Mouse (Mus musculus) hindbrain, embryonic 13.5 days (tissue): ENCODE data around the gene Tmco1. TPM values are rescaled to one million over a fixed set of nuclear protein-coding genes. Genes with fewer than 3 reads are reported as not detected.
A peak's percentile ranks its signal among the peaks of the same experiment; 100 is the strongest.
"Not testable (repeated sequence)": the region's sequence is repeated elsewhere in the genome, so short reads cannot be mapped to it uniquely, and the experiment has no call there.

Source experiments
- ATAC-seq: fragments of 200-750 bp; cut with Nextera tagmentation; 2 replicates; pipeline ENCODE4 v1.8.0; 2017; ENCODE audit warnings: moderate TSS enrichment; ENCODE audit not compliant: low FRiP score
- H3K27ac ChIP-seq: fragments of 300-500 bp; sonication (generic); 2 replicates; pipeline ENCODE4 v1.5.1; 2015; ENCODE audit warnings: inconsistent platforms, mild to moderate bottlenecking, moderate library complexity
- H3K27me3 ChIP-seq: fragments of 300-500 bp; sonication (generic); 2 replicates; pipeline ENCODE4 v1.6.1; 2015; ENCODE audit warnings: mild to moderate bottlenecking, inconsistent platforms
- H3K36me3 ChIP-seq: fragments of 300-500 bp; sonication (generic); 2 replicates; pipeline ENCODE4 v1.6.1; 2015; ENCODE audit warnings: mild to moderate bottlenecking, inconsistent platforms
- H3K4me1 ChIP-seq: fragments of 300-500 bp; sonication (generic); replicated peaks from 2 replicates; pipeline ENCODE4 v1.6.1; 2015; ENCODE audit warnings: inconsistent platforms
- H3K4me2 ChIP-seq: fragments of 300-500 bp; sonication (generic); 2 replicates; pipeline ENCODE4 v1.6.1; 2015; ENCODE audit warnings: inconsistent platforms, mild to moderate bottlenecking, moderate library complexity
- H3K4me3 ChIP-seq: fragments of 300-500 bp; sonication (generic); 2 replicates; pipeline ENCODE4 v1.5.1; 2015; ENCODE audit warnings: mild to moderate bottlenecking, inconsistent platforms
- H3K9ac ChIP-seq: fragments of 300-500 bp; sonication (generic); 2 replicates; pipeline ENCODE4 v1.6.1; 2015; ENCODE audit warnings: mild to moderate bottlenecking, inconsistent platforms
- H3K9me3 ChIP-seq: fragments of 300-500 bp; sonication (generic); 2 replicates; pipeline ENCODE4 v1.6.1; 2016; ENCODE audit warnings: inconsistent platforms
- WGBS: fragments of 180-500 bp; shearing (Covaris S2); methylation state at CpG from one replicate; pipeline ENCODE4 v1.1.7; 2015; 5-methylcytosine and 5-hydroxymethylcytosine counted together
- polyA plus RNA-seq: library from polyadenylated mRNA; unstranded; fragments of >200 nt; fragmentation: Nextera tagmentation; extraction: Ambion mirVana; gene quantifications from 2 replicates; pipeline ENCODE4 v1.2.1, GENCODE M21; 2015

The Tmco1 gene
- polyA plus RNA-seq, 1 experiment from 2014 or later, result 72.5 TPM

DNA sequence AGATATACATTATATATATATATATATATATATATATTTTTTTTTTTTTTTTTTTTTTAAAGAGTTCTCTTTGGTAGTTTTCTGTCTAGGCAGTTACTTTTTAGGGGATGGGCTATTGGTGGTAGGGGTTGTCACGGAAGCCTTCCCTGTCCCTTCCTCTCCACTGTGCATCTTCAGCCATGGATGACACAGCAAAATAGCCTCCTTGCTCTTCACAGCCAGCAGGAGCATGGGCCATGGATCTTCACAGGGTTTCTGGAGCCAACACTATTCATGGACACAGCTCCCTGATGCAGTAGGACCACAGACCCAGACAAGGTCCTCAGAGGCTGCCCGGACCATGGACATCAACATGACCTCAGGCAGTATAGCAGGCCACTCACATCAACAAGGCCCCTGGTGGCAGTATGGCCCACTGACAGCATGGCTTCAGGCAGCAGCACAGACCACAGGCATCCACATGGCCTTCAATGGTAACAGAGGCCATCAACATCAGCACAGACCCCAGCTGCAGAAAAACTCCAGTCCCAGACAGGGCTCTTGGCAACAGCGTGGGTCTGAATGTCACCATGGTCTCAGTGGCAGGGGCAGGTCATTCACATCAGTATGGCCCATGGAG, 32.8 kb downstream of the Tmco1 start:
- H3K9me3 ChIP-seq, result no peaks in the 10 kb centered on the region
- 92% methylated on average over 3 of the region's 3 CpGs for WGBS
- peak; percentile 22; the same call in 1 of the 2 replicates for ATAC-seq
- no peak overlapping the region for H3K27ac ChIP-seq
- no peaks in the 10 kb centered on the region for H3K36me3 ChIP-seq
- H3K4me3 ChIP-seq, result no peak overlapping the region
- no peak overlapping the region for H3K9ac ChIP-seq
- peaks cover 10% of the 10 kb centered on the region for H3K27me3 ChIP-seq
- H3K4me2 ChIP-seq, result no peak overlapping the region; the same call in 1 of the 2 replicates
- peaks cover 3% of the 10 kb centered on the region; the same call in 1 of the 2 replicates for H3K4me1 ChIP-seq

DNA sequence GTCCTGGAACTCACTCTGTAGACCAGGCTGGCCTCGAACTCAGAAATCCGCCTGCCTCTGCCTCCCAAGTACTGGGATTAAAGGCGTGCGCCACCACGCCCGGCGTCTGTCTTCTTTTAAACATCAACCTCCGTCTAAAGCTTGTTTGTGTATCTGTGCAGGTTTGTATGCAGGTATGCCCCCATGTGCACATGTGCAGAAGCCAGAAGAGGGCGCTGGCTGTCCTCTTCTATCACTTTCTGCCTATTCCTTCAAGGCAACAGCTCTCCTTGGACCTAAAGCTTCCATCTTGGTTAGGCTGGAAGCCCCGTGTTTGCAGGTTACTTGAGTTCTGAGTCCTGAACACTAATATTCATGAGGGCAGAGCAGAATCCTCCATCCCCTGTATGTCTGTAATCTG, 34.7 kb downstream of the Tmco1 start:
- Histone ChIP-seq H3K4me2 (no peak overlapping the region), H3K36me3 (no peaks in the 10 kb centered on the region), H3K9ac (no peak overlapping the region), H3K4me1 (peaks cover 3% of the 10 kb centered on the region; the same call in 1 of the 2 replicates), H3K27ac (no peak overlapping the region), H3K9me3 (no peaks in the 10 kb centered on the region), H3K27me3 (peaks cover 10% of the 10 kb centered on the region), H3K4me3 (no peak overlapping the region)
- WGBS, result 89% methylated on average over 10 of the region's 10 CpGs
- no peak for ATAC-seq

DNA sequence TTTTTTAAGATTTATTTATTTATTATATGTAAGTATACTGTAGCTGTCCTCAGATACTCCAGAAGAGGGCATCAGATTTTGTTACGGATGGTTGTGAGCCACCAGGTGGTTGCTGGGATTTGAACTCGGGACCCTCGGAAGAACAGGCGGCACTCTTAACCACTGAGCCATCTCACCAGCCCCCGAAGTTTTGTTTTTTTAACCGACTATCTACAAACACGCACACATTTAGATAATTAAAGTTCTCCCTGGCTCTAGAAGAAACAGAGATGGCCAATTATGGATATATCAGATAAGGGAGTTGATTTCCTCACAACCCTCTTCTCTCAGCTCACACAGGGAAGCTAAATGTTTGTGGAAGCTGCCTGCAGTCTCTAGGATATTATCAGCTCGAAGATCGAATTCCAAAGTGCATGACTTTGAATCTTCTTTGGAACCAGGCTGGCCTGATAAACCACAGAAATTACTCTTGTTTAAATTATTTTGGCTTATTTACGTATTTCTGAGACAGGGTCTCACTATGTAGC, 37.9 kb downstream of the Tmco1 start:
- WGBS, result 92% methylated on average over 10 of the region's 10 CpGs
- not testable (repeated sequence) for H3K4me2 ChIP-seq, H3K36me3 ChIP-seq, H3K4me1 ChIP-seq, H3K27me3 ChIP-seq, H3K9ac ChIP-seq, H3K9me3 ChIP-seq, H3K4me3 ChIP-seq, ATAC-seq, H3K27ac ChIP-seq

DNA sequence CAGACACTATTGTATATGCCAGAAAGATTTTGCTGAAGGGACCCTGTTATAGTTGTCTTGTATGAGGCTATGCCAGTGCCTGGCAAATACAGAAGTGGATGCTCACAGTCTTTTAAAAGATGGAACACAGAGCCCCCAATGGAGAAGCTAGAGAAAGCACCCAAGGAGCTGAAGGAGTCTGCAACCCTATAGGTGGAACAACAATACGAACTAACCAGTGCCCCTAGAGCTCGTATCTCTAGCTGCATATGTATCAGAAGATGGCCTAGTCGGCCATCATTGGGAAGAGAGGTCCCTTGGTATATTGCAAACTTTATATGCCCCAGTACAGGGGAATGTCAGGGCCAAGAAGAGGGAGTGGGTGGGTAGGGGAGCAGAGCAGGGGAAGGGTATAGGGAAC, 41.0 kb downstream of the Tmco1 start:
- H3K4me3 ChIP-seq, H3K36me3 ChIP-seq, H3K9ac ChIP-seq, H3K9me3 ChIP-seq, H3K27ac ChIP-seq, H3K27me3 ChIP-seq, ATAC-seq: not testable (repeated sequence)
- Histone ChIP-seq H3K4me1 (peaks cover 10% of the 10 kb centered on the region), H3K4me2 (peak overlapping the region; percentile 80)
- WGBS, result 60% methylated on average over 3 of the region's 3 CpGs

DNA sequence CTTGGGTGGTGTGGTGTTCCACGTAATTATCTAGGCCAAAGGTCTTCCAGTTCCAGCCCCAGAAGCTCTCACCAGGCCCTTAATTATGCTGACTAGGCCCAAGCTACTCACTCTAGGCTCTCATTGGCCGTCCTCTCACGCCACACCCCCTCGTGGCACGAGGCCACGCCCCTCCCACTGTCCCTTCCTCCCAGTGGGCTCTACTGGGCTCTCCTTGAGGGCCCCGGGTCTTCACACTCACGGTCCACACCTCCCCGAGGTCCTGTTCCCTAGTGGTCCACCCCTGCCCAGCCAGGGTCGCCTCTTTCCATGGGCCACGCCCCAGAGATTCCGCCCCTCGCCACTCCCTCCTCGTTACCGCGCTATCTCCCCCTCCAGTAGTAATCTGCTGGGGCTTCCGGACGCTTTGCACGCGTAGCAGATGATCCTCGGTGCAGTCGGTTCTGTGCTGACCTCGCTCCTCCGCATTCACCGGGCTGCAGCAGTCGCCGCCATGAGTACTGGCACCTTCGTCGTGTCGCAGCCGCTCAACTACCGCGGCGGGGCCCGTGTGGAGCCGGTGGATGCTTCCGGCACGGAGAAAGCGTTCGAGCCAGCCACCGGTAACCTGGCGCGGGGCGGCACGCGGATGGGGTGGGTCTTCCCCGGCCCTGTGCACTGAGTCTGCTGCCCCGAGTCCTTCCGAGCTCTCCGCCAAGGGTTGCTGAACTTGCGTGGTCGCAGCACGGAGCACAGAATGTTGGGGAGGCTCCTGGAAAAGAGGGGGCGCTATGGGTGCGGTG, 41.8 kb downstream of the Tmco1 start, which contains the start of gene Aldh9a1:
Gene Aldh9a1, plus strand, starts transcription at position 177 of the 782 bp plus-strand sequence.
- under 1% methylated on average over 55 of the region's 55 CpGs for WGBS
- peaks cover 10% of the 10 kb centered on the region for H3K4me1 ChIP-seq
- peak within 1 kb of the TSS; percentile 86 for H3K27ac ChIP-seq
- no peaks in the 10 kb centered on the region for H3K27me3 ChIP-seq
- peak; percentile 97 for ATAC-seq
- no peaks in the 10 kb centered on the region for H3K9me3 ChIP-seq
- H3K36me3 ChIP-seq, result 0 out of 2 replicates have a peak, but pooled peaks cover 8% of the 10 kb centered on the region
- peak within 1 kb of the TSS; percentile 80 for H3K4me2 ChIP-seq
- peak within 1 kb of the TSS; percentile 66 for H3K4me3 ChIP-seq
- H3K9ac ChIP-seq, result peak within 1 kb of the TSS; percentile 84

DNA sequence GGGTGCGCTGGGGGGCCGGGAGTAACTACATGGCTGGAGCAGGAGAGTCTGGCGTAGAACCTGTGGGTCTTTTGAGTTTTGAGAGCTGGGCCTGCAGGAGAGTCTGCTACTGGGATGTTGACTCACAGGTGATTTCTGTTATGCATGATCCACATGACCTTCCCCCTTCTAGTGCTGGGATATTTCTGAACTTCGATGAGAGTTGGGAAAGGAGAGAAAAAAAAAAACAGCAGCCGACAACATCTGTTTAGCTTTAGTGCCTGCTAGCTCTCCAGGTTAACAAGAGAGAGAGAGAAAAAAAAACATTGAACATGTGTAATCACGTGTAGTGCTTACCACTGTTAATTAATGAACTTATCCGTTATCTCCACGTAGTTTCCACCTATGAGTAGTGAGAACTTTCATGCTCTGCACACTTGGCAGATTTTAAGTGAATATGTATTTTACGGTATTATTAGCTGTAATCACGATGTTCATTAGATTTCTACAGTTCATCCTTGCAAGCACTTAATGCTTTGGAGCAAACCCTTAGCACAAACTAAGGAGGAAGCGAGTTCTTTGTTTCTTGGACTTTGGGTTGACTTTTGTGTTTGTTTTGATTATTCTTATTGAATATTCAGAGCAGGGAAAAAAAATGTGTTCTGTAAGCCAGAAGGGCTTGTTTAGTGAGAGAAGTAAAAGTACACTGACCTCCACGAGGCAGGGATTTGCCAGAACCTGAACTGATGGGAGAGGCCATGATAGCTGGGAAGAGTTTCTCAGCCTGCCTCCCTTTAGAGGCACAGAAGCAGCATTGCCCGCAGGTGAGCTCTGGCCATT, 42.6 kb downstream of the Tmco1 start:
- 36% methylated on average over 13 of the region's 13 CpGs for WGBS
- no peak for ATAC-seq
- H3K9me3 ChIP-seq, result no peaks in the 10 kb centered on the region
- H3K4me3 ChIP-seq, result peak overlapping the region; percentile 66
- H3K4me1 ChIP-seq, result peaks cover 10% of the 10 kb centered on the region
- peak overlapping the region; percentile 84 for H3K9ac ChIP-seq
- peak overlapping the region; percentile 86 for H3K27ac ChIP-seq
- H3K27me3 ChIP-seq, result no peaks in the 10 kb centered on the region
- peaks cover 16% of the 10 kb centered on the region; the same call in 1 of the 2 replicates for H3K36me3 ChIP-seq
- peak overlapping the region; percentile 80 for H3K4me2 ChIP-seq

DNA sequence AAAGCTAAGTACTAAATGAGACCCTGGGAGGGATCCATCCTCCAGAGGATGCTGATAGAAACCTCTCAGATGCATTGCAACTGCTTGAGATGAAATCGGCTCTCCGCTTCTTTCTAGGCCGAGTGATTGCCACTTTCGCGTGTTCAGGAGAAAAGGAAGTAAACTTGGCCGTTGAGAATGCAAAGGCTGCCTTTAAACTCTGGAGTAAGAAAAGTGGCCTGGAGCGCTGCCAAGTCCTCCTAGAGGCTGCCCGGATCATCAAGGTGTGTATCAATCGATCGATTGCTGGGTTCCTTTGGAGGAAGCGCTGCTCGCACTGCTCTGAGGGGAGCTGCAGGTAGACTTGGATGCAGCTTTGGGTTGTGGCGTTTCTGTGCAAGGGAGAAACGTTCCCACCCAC, 44.2 kb downstream of the Tmco1 start:
- no peaks in the 10 kb centered on the region for H3K27me3 ChIP-seq
- H3K9me3 ChIP-seq, result no peaks in the 10 kb centered on the region
- peaks cover 31% of the 10 kb centered on the region for H3K36me3 ChIP-seq
- 94% methylated on average over 14 of the region's 14 CpGs for WGBS
- H3K27ac ChIP-seq, result no peak overlapping the region
- H3K9ac ChIP-seq, result no peak overlapping the region
- ATAC-seq, result no peak
- no peak overlapping the region for H3K4me3 ChIP-seq
- H3K4me1 ChIP-seq, result peaks cover 10% of the 10 kb centered on the region
- no peak overlapping the region for H3K4me2 ChIP-seq

DNA sequence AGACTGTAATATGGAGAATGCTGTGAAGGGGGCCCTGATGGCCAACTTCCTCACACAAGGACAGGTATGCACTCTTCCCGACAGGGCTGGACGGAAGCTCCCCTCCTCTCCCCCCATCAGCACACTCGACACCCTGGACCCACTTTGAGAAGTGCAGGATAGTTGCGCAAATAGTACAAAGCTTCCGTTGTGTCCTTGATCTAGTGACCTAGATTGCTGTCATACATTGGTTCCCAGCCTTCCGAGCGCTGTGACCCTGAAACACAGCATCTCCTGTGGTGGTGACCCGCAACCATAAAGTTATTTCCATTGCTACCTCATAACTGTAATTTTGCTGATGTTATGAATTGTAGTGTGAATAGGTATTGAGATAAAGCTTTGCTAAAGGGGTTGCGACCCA, 49.2 kb downstream of the Tmco1 start:
- Histone ChIP-seq H3K27ac (no peak overlapping the region), H3K4me3 (no peak overlapping the region), H3K36me3 (peaks cover 57% of the 10 kb centered on the region), H3K27me3 (no peaks in the 10 kb centered on the region), H3K9me3 (no peaks in the 10 kb centered on the region), H3K9ac (no peak overlapping the region), H3K4me2 (no peak overlapping the region), H3K4me1 (no peaks in the 10 kb centered on the region)
- ATAC-seq, result no peak
- 94% methylated on average over 9 of the region's 9 CpGs for WGBS

DNA sequence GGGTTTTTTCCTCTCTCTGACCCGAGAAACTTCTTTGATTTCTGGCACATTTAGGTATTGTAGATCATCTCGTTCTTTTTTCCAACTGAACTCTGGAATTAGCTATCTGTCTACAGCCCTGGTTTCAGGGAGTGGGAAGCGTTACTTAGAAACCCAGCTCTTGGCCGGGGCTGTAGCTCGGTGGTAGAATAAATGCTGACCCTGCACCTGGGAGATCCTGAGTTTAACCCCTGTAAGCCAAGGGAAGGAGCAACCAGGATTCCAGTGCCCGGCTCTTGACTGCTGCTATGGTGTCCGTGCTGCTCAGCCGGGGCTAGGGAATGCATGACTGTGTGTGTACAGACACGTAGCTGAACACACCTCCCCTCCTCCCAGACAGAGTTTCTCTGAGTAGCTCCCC, 50.6 kb downstream of the Tmco1 start:
- H3K27ac ChIP-seq, result no peak overlapping the region
- no peaks in the 10 kb centered on the region for H3K9me3 ChIP-seq
- no peak overlapping the region for H3K4me3 ChIP-seq
- peaks cover 60% of the 10 kb centered on the region for H3K36me3 ChIP-seq
- no peak overlapping the region for H3K4me2 ChIP-seq
- no peak overlapping the region for H3K9ac ChIP-seq
- no peaks in the 10 kb centered on the region for H3K27me3 ChIP-seq
- ATAC-seq, result no peak
- WGBS, result 89% methylated on average over 9 of the region's 9 CpGs
- H3K4me1 ChIP-seq, result no peaks in the 10 kb centered on the region

DNA sequence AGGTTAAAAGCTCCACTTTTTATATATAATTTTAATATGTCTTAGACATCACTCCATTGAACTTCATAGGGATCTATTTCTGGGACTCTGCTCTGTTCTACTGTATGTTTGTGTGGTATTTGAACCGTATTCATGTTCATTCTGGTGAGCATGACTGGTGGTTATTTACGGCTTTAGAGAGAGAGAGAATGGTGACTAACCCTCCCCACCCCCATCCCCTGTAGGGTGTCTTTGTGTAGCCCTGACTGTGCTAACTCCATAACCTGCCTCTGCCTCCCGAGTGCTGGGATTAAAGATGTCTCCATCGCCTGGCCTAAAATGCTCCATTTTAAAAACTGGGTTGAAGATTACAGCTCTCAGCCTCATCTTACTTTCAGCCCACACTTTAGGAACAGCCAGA, 52.1 kb downstream of the Tmco1 start:
- WGBS, result 59% methylated on average over 4 of the region's 4 CpGs
- H3K27me3 ChIP-seq, result no peaks in the 10 kb centered on the region
- no peak overlapping the region for H3K4me3 ChIP-seq
- H3K36me3 ChIP-seq, result peaks cover 50% of the 10 kb centered on the region
- H3K4me1 ChIP-seq, result no peaks in the 10 kb centered on the region
- no peak overlapping the region for H3K4me2 ChIP-seq
- H3K9ac ChIP-seq, result no peak overlapping the region
- no peak overlapping the region for H3K27ac ChIP-seq
- ATAC-seq, result no peak
- H3K9me3 ChIP-seq, result no peaks in the 10 kb centered on the region

DNA sequence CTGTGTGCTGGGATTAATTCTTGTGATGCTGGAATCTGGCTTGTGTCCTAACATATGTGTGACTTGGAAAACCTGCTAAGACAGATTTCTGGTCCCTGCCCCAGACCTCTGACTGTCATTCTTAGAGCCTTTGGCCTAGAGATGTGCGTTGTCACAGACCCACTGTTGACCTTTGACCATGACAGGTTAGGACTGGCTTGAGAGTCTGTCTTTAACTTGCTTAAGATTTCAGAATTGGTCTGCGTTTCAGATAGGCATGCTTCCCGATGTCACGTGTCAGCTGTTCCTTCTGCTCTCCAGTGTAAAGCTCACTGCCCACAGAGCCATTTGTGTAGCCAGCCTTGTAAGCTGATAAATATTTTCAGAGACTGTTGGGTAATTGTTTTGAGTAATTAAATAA, 54.6 kb downstream of the Tmco1 start:
- no peak overlapping the region for H3K4me2 ChIP-seq
- no peaks in the 10 kb centered on the region for H3K9me3 ChIP-seq
- no peak for ATAC-seq
- no peaks in the 10 kb centered on the region for H3K27me3 ChIP-seq
- no peaks in the 10 kb centered on the region for H3K4me1 ChIP-seq
- no peak overlapping the region for H3K9ac ChIP-seq
- H3K4me3 ChIP-seq, result no peak overlapping the region
- H3K36me3 ChIP-seq, result peaks cover 49% of the 10 kb centered on the region
- 90% methylated on average over 4 of the region's 4 CpGs for WGBS
- H3K27ac ChIP-seq, result no peak overlapping the region

DNA sequence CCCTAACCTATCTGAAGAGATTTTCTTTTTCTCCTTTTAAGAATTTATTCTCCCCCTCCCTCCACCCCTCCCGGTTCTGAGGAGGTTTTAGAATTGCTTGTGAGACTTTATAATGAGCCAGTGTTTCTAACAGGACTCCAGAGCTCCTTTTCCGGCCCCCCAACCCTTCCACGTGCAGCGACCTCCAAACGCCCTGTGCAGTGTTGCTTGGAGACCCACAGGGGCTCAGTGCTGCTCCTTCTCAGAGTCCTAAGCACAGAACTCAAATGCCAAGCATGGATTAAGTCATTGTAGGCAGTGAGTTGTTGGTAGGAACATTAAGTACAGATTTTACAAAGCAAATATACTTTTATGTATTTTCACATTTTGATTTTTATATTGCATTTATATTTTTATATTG, 55.1 kb downstream of the Tmco1 start:
- Histone ChIP-seq H3K4me3 (no peak overlapping the region), H3K27ac (no peak overlapping the region), H3K9ac (no peak overlapping the region), H3K36me3 (peaks cover 48% of the 10 kb centered on the region), H3K4me2 (no peak overlapping the region), H3K4me1 (no peaks in the 10 kb centered on the region), H3K9me3 (no peaks in the 10 kb centered on the region), H3K27me3 (no peaks in the 10 kb centered on the region)
- 0 out of 2 replicates have a peak, but pooled peaks have one; percentile 52 for ATAC-seq
- WGBS, result 64% methylated on average over 5 of the region's 5 CpGs
